Mouse (Mus musculus) forebrain, embryonic 16.5 days (tissue): ENCODE results near the gene Sipa1l1. TPM values are rescaled to one million over a fixed set of nuclear protein-coding genes. Genes with fewer than 3 reads are reported as not detected.

ENCODE experiments used
- ATAC-seq: fragments of 200-750 bp; cut with Nextera tagmentation; 2 replicates; pipeline ENCODE4 v1.8.0; 2017; ENCODE audit warnings: mild to moderate bottlenecking, moderate library complexity
- H3K27ac ChIP-seq: fragments of 300-500 bp; sonication (generic); 2 replicates; pipeline ENCODE4 v1.5.1; 2014; ENCODE audit warnings: low read length, control low read depth
- H3K27me3 ChIP-seq: fragments of 300-500 bp; sonication (generic); replicated peaks from 2 replicates; pipeline ENCODE4 v1.6.1; 2014; ENCODE audit warnings: low read length; ENCODE audit not compliant: control insufficient read depth, insufficient read depth
- H3K36me3 ChIP-seq: fragments of 300-500 bp; sonication (generic); 2 replicates; pipeline ENCODE4 v1.6.1; 2014; ENCODE audit not compliant: control insufficient read depth, insufficient read depth
- H3K4me1 ChIP-seq: fragments of 300-500 bp; sonication (generic); replicated peaks from 2 replicates; pipeline ENCODE4 v1.6.1; 2014; ENCODE audit warnings: low read length; ENCODE audit not compliant: control insufficient read depth, insufficient read depth
- H3K4me2 ChIP-seq: fragments of 300-500 bp; sonication (generic); 2 replicates; pipeline ENCODE4 v1.6.1; 2014; ENCODE audit warnings: mild to moderate bottlenecking, low read length, control low read depth
- H3K4me3 ChIP-seq: fragments of 300-500 bp; sonication (generic); replicated peaks from 2 replicates; pipeline ENCODE4 v1.5.1; 2014; ENCODE audit warnings: mild to moderate bottlenecking, low read length, control low read depth
- H3K9ac ChIP-seq: fragments of 300-500 bp; sonication (generic); replicated peaks from 2 replicates; pipeline ENCODE4 v1.6.1; 2014; ENCODE audit warnings: low read depth, low read length, control low read depth
- H3K9me3 ChIP-seq: fragments of 300-500 bp; sonication (generic); 2 replicates; pipeline ENCODE4 v1.6.1; 2016; ENCODE audit warnings: low read length; ENCODE audit not compliant: control insufficient read depth
- WGBS: fragments of 180-500 bp; shearing (Covaris S2); extraction: QIAGEN DNeasy Blood & Tissue Kit; methylation state at CpG from one replicate; pipeline ENCODE4 v1.1.7; 2014; 5-methylcytosine and 5-hydroxymethylcytosine counted together
- polyA plus RNA-seq: library from polyadenylated mRNA; unstranded; fragments of >200 nt; fragmentation: Nextera tagmentation; extraction: Ambion mirVana; gene quantifications from 2 replicates; pipeline ENCODE4 v1.2.1, GENCODE M21; 2015

Gene Sipa1l1
- polyA plus RNA-seq, 1 experiment from 2014 or later = 26.8 TPM

DNA sequence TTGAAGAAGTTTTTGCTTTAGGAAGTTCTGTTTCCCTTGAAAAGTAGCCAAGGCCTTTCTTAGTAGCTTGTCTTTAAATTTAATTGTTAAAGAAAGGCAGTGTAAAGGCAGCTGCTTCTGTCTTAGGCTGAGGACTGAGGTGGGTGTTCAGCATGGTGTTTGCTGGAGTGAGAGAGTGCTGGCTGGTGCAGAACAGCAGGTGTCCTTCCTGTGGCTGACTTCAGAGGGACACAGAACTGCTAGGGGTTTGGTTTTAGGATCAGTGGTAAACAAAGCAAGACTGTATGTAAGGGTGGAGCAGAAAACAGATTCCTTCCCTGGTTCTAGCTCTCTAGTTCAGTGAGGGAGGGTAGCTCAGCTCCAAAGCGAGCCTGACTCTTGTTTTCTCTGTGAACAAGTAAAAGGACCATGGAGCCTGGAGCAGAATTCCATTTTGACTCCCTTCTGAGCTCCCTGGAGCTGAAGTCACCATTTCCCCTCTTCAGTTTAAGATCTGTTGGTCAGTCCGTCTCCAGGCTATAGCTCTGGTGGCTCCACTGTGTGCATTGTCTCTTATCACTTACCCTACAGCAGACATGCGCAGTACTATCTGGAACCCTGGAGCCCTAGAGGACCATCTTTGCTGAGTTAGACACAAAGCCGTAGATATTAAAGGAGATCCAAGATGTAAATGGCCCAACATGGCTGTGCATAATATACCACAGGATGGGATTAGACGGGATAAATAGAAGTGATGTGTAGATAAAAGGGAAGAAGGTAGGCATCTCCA is 95.1 kb downstream of the Sipa1l1 start:
- WGBS = 95% methylated on average over 5 of the region's 5 CpGs
- Histone ChIP-seq H3K27ac (no peak overlapping the region), H3K9ac (no peak overlapping the region), H3K36me3 (no peaks in the 10 kb centered on the region), H3K4me3 (no peak overlapping the region), H3K27me3 (no peaks in the 10 kb centered on the region), H3K9me3 (no peaks in the 10 kb centered on the region), H3K4me1 (no peaks in the 10 kb centered on the region), H3K4me2 (no peak overlapping the region)
- ATAC-seq = no peak

DNA sequence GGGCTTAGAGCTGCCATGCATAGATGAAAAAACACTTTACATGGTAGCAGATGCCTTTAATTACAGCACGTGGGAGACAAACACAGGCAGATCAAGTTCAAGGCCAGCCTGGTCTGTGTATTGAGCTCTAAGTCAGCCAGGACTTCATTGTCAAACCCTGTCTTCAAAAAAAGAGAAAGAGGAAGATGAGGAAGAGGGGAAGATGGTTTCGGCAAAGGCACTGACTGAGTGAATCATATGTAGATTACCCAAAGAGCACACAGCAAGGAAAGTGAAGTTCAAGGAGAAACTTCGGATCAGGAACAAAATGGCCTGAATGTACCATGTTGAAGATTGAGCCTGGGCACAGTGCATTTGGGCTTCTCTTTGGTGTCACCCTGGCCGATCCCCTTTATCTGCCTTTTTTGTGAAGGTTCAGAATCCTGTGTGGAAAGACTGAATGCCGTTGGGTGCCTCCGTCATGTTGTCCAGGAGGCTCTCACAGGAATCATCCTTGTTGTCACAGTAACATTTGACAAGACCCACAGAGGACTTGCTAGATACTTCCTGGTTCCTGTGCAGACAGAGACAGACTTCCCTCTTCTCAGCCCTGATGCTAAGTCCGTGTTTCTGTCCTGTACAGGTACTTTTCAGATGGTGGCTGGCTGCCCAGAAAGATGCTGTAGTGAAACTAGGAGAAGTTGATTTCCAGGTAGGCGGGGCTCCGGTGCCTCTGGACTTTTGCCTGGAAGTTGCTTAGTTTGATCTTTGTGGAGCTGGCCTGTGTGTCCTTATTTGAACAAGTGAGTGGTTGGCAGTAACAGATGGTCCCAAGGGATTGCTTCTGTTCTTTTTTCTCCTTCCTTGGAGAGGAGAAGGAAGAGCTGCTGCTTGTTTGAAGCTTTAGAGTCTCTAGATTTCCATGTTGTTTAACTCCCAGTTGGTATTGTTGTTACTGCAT is 96.5 kb downstream of the Sipa1l1 start:
- Histone ChIP-seq H3K4me1 (no peaks in the 10 kb centered on the region), H3K4me3 (no peak overlapping the region), H3K27me3 (no peaks in the 10 kb centered on the region), H3K9me3 (no peaks in the 10 kb centered on the region), H3K4me2 (no peak overlapping the region), H3K9ac (no peak overlapping the region), H3K27ac (no peak overlapping the region), H3K36me3 (no peaks in the 10 kb centered on the region)
- WGBS = 89% methylated on average over 9 of the region's 9 CpGs
- ATAC-seq = no peak

DNA sequence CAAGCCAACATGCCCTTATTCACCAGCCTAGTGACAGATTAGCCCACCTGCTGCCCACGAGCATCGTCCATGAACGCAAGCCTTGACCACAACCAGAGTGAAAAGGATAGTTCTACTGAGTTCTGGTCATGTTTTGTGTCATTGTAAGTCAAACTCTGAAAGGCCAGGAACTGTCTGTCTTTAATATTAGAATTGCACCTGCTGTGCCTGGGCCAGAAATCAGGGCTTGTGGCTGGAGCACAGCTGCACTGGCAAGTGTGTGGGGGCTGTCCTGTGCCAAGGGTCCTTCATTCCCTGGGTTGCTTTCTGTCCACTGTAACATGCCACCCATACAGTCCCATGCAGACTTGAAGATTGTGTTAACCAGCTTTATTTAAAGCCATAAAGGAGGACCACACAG is 102.3 kb downstream of the Sipa1l1 start:
- Histone ChIP-seq H3K27me3 (no peaks in the 10 kb centered on the region), H3K4me1 (no peaks in the 10 kb centered on the region), H3K9ac (no peak overlapping the region), H3K9me3 (no peaks in the 10 kb centered on the region), H3K4me3 (no peak overlapping the region), H3K27ac (no peak overlapping the region), H3K36me3 (no peaks in the 10 kb centered on the region), H3K4me2 (no peak overlapping the region)
- 81% methylated on average over 3 of the region's 3 CpGs for WGBS
- ATAC-seq = no peak

DNA sequence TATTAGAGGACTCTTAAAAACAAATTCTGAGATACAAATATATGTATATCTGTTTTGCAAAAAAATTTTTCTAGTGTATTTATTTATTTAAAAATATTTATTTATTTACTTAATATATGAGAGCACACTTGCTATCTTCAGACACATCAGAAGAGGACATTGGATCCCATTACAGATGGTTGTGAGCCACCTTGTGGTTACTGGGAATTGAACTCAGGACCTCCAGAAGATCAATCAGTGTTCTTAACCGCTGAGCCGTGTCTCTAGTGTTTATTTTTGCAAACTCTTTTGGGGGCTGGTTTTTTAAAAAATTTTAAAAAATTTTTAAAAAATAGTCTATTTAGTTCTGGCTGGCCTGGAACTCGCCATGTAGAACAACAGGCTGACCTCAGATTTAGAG is 104.4 kb downstream of the Sipa1l1 start:
- no peak overlapping the region for H3K9ac ChIP-seq
- no peak overlapping the region for H3K27ac ChIP-seq
- H3K9me3 ChIP-seq = no peaks in the 10 kb centered on the region
- H3K27me3 ChIP-seq = no peaks in the 10 kb centered on the region
- H3K36me3 ChIP-seq = no peaks in the 10 kb centered on the region
- no peak overlapping the region for H3K4me2 ChIP-seq
- no peaks in the 10 kb centered on the region for H3K4me1 ChIP-seq
- H3K4me3 ChIP-seq = no peak overlapping the region
- no peak for ATAC-seq
- 90% methylated on average over 3 of the region's 3 CpGs for whole genome bisulfite sequencing

DNA sequence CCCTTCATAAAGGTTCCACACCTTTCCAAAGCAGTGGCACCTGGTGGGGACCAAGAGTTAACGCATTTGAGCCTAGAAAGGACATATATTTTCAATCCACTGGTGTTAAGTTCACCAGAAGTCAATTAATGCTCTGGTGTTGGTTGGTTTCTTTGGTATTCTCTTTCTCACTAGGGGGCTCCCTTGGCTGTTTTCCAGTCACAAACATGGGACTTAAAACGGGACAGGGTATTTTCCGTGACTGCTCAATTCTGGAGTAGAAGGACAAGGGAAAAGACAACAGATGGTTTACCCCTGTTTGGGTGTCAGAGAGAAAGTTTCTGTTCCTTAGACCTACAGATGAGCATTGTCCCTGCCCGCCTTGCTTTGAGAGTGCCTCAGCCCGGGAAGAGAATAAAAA is 105.5 kb downstream of the Sipa1l1 start:
- H3K36me3 ChIP-seq = no peaks in the 10 kb centered on the region
- no peak overlapping the region for H3K4me3 ChIP-seq
- no peak overlapping the region for H3K27ac ChIP-seq
- H3K9ac ChIP-seq = no peak overlapping the region
- no peaks in the 10 kb centered on the region for H3K4me1 ChIP-seq
- WGBS = 53% methylated on average over 5 of the region's 5 CpGs
- H3K27me3 ChIP-seq = no peaks in the 10 kb centered on the region
- no peak for ATAC-seq
- H3K9me3 ChIP-seq = no peaks in the 10 kb centered on the region
- H3K4me2 ChIP-seq = no peak overlapping the region

DNA sequence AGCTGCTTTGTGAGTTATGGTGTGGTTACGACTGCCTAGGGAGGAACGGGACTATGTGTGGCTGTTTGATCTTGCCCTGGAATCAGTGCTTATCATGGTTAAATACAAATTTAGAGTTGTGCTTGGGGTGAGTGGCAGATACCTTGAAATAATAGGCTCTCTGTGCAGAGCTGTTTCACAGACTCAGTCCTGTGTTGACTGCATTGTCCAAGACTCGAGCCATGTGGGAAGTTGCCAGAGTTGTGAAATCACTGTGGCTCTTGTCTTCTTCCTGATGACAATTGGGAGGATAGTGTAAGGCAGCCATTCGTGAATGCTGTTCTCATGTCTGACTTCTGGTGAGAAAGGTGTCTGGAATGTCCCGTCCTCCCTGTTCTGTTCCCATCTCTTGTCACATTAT is 106.6 kb downstream of the Sipa1l1 start:
- Histone ChIP-seq H3K27me3 (no peaks in the 10 kb centered on the region), H3K4me2 (no peak overlapping the region), H3K9me3 (no peaks in the 10 kb centered on the region), H3K9ac (no peak overlapping the region), H3K4me1 (no peaks in the 10 kb centered on the region), H3K36me3 (no peaks in the 10 kb centered on the region), H3K4me3 (no peak overlapping the region), H3K27ac (no peak overlapping the region)
- WGBS = 64% methylated on average over 5 of the region's 5 CpGs
- no peak for ATAC-seq

DNA sequence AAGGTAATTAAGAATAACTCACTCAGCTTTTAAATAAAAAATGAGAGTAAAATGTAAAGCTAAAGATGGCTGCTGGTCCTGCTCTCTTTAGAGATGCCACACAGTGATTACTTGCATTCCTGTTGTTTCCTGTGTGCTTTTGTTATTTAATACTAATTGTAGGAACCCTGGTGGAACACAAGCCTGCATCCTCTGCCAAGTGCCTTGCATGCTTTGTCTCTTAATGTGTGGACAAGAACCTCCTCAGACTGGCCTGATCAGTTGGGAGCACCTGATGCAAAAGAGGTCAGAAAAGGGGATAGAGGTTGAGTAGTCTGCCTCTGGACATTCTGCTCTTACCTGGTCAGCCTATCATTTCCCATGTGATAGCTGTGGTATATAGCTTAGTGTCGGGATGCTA is 107.5 kb downstream of the Sipa1l1 start:
- H3K9me3 ChIP-seq = no peaks in the 10 kb centered on the region
- H3K27me3 ChIP-seq = no peaks in the 10 kb centered on the region
- no peak for ATAC-seq
- no peak overlapping the region for H3K4me3 ChIP-seq
- no peaks in the 10 kb centered on the region for H3K36me3 ChIP-seq
- 95% methylated on average over 1 of the region's 1 CpGs for WGBS
- no peaks in the 10 kb centered on the region for H3K4me1 ChIP-seq
- no peak overlapping the region for H3K27ac ChIP-seq
- no peak overlapping the region for H3K9ac ChIP-seq
- no peak overlapping the region for H3K4me2 ChIP-seq

DNA sequence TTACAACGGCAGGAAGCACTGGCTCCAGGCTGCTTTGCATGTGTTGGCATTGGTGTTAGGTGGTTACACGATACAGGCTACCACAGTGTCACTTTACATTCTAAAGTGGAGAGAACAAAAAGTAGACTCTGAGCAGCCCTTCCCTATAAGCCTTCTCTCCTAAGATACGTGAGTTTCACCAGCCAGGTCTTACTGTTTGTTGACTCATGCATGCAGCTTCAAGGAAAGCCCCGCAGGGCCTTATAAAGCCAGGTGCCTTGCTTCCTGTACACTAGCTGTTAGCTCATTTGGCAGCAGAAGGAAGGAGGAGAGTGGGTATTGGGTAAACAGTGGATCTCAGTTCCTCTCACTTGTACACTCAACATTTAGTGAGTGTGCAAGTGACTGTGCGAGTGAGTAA is 115.5 kb downstream of the Sipa1l1 start:
- H3K27ac ChIP-seq = no peak overlapping the region
- no peaks in the 10 kb centered on the region for H3K36me3 ChIP-seq
- WGBS = 86% methylated on average over 5 of the region's 5 CpGs
- H3K9me3 ChIP-seq = no peaks in the 10 kb centered on the region
- no peaks in the 10 kb centered on the region for H3K4me1 ChIP-seq
- no peak for ATAC-seq
- H3K4me2 ChIP-seq = no peak overlapping the region
- H3K9ac ChIP-seq = no peak overlapping the region
- no peaks in the 10 kb centered on the region for H3K27me3 ChIP-seq
- no peak overlapping the region for H3K4me3 ChIP-seq

DNA sequence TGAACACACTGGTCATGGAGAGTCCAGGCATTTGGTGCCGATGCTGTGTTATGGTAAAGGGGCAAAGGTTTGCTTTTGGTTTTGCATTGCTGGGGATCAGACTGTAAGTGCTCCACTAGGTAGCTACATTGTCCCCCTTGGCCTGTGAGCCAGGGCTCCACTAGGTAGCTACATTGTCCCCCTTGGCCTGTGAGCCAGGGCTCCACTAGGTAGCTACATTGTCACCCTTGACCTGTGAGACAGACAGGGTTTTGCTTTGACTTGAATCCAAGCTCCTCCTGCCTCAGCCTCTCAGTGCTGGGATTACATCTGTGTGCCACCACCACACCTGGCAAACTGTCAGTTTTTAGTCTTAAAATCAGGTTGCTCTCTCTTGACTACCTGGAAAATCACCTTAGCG is 115.9 kb downstream of the Sipa1l1 start:
- H3K4me2 ChIP-seq = no peak overlapping the region
- no peaks in the 10 kb centered on the region for H3K27me3 ChIP-seq
- no peaks in the 10 kb centered on the region for H3K36me3 ChIP-seq
- H3K9me3 ChIP-seq = no peaks in the 10 kb centered on the region
- H3K4me3 ChIP-seq = no peak overlapping the region
- no peaks in the 10 kb centered on the region for H3K4me1 ChIP-seq
- ATAC-seq = no peak
- WGBS = 100% methylated on average over 2 of the region's 2 CpGs
- no peak overlapping the region for H3K9ac ChIP-seq
- no peak overlapping the region for H3K27ac ChIP-seq
